Mouse (Mus musculus) olfactory bulb, adult 2 months (tissue): ENCODE data around the gene Gm17402.

Experiments used
- CTCF ChIP-seq: fragments of 200-500 bp; IDR thresholded peaks from 2 replicates; pipeline ENCODE4 v1.5.1; 2012; ENCODE audit warnings: low read depth, mild to moderate bottlenecking, low read length, moderate library complexity; ENCODE audit not compliant: insufficient read depth
- POLR2A ChIP-seq: fragments of 200-500 bp; IDR thresholded peaks from 2 replicates; pipeline ENCODE4 v1.6.1; 2012; ENCODE audit warnings: mild to moderate bottlenecking, low read depth, low read length, moderate library complexity; ENCODE audit not compliant: insufficient read depth

DNA sequence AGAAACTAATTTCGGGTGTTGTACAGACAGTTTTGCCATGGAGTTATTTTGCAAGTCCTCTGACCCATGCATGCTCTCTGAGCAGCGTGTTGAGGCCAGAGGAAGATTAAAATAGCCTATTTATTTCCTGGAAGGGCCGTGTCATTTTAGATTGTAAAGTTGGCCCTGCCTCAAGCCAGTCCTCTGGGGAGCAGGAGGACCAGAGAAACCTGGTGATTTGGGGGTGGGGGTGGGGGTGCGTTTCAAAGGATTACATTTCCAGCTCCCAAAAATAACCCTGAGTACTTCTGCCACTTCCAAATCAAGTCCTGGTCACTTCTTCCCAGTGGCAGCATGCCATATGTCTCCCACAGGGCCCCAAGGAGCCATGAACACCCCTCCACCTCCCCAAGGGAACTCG lies 2.2 kb downstream of the Gm17402 start:
- TF ChIP-seq POLR2A: no peak
- TF ChIP-seq CTCF: no peak
